Mouse (Mus musculus) layer of hippocampus, adult 2 months (tissue): ENCODE data around the gene Ccdc14. TPM values are rescaled to one million over a fixed set of nuclear protein-coding genes. Genes with fewer than 3 reads are reported as not detected.
"Not testable (repeated sequence)": the region's sequence is repeated elsewhere in the genome, so short reads cannot be mapped to it uniquely, and the experiment has no call there.

Source experiments
- DNase-seq, 2 experiments: peaks; one replicate each; pipeline ENCODE4 v3.0.0; 2022; ENCODE audit warnings: low spot score in 2 of 2
- H3K27ac ChIP-seq: fragments of 200-600 bp; 2 replicates; pipeline ENCODE4 v1.8.1; 2022
- H3K4me3 ChIP-seq: fragments of 200-600 bp; 2 replicates; pipeline ENCODE4 v1.8.1; 2022; ENCODE audit warnings: mild to moderate bottlenecking
- CTCF ChIP-seq: fragments of 200-600 bp; conservative IDR thresholded peaks from 2 replicates; pipeline ENCODE4 v1.8.1; 2022; ENCODE audit warnings: antibody characterized with exemption, mild to moderate bottlenecking, moderate library complexity
- long read RNA-seq, 2 experiments: library from polyadenylated mRNA; stranded (forward); transcript quantifications; one replicate each; pipeline ENCODE4 v2.0.0; 2021; ENCODE audit warnings: borderline mapping rate in 2 of 2
- total RNA-seq, 2 experiments: library from RNA; stranded (reverse); gene quantifications; 2 replicates each; pipeline ENCODE4 v1.2.3; 2021

Gene Ccdc14
- total RNA-seq = 1 to 10 TPM; 2.8 to 3.2 TPM
- long read RNA-seq, experiment 1, full-length matches to known transcripts = 1 of 1 reads
- long read RNA-seq, experiment 1, partial matches to known transcripts = 0 of 1 reads
- long read RNA-seq, experiment 1, other reads (novel, unspliced or antisense) = 0 of 1 reads
- long read RNA-seq, experiment 2, full-length matches to known transcripts = 3 of 5 reads
- long read RNA-seq, experiment 2, partial matches to known transcripts = 2 of 5 reads
- long read RNA-seq, experiment 2, other reads (novel, unspliced or antisense) = 0 of 5 reads

GRCm38 (mm10) chr16:34690334-34691144 is at the start of gene Ccdc14:
Ccdc14 (plus strand) TSS chr16:34690616.
- Histone ChIP-seq H3K27ac (peak within 1 kb of the TSS; percentile 78), H3K4me3 (peak within 1 kb of the TSS; percentile 67)
- peak; percentile 71 to 72 for DNase-seq
- no peak for TF ChIP-seq CTCF

- TF ChIP-seq CTCF = no peak
- H3K27ac ChIP-seq = no peak overlapping the region
- no peak overlapping the region for H3K4me3 ChIP-seq
- no peak for DNase-seq
Observed at GRCm38 (mm10) chr16:34643511-34644259, 46.7 kb upstream of the Ccdc14 start.

GRCm38 (mm10) chr16:34649621-34650020 is 40.8 kb upstream of the Ccdc14 start, which contains the start of gene Ropn1:
Ropn1 (plus strand) TSS chr16:34649921.
- Histone ChIP-seq H3K27ac (no peak within 1 kb of the TSS), H3K4me3 (no peak within 1 kb of the TSS)
- no peak for TF ChIP-seq CTCF
- DNase-seq = no peak

GRCm38 (mm10) chr16:34653023-34653422 is 37.4 kb upstream of the Ccdc14 start:
- Histone ChIP-seq H3K4me3 (no peak overlapping the region), H3K27ac (no peak overlapping the region)
- DNase-seq = no peak
- no peak for TF ChIP-seq CTCF

- peak in 1 of 2 experiments; percentile 30 for DNase-seq
- not testable (repeated sequence) for H3K27ac ChIP-seq
- peak overlapping the region; percentile 44 for H3K4me3 ChIP-seq
Observed at GRCm38 (mm10) chr16:34657566-34657965, 32.9 kb upstream of the Ccdc14 start.

GRCm38 (mm10) chr16:34657983-34658382 is 32.4 kb upstream of the Ccdc14 start:
- no peak for TF ChIP-seq CTCF
- DNase-seq = no peak
- Histone ChIP-seq H3K4me3 (peak overlapping the region; percentile 44), H3K27ac (peak overlapping the region; percentile 46; the same call in 1 of the 2 replicates)

- Histone ChIP-seq H3K27ac (peak overlapping the region; percentile 46; the same call in 1 of the 2 replicates), H3K4me3 (peak overlapping the region; percentile 44; the same call in 1 of the 2 replicates)
- DNase-seq = no peak
- TF ChIP-seq CTCF = no peak
Observed at GRCm38 (mm10) chr16:34658388-34658787, 32.0 kb upstream of the Ccdc14 start.

- no peak for TF ChIP-seq CTCF
- DNase-seq = no peak
- Histone ChIP-seq H3K27ac (no peak overlapping the region), H3K4me3 (no peak overlapping the region)
Observed at GRCm38 (mm10) chr16:34664553-34664952, 25.9 kb upstream of the Ccdc14 start.

- peak; percentile 79 to 80 for DNase-seq
- Histone ChIP-seq H3K4me3 (peak overlapping the region; percentile 49), H3K27ac (no peak overlapping the region)
- TF ChIP-seq CTCF = peak; percentile 97
Observed at GRCm38 (mm10) chr16:34667031-34667726, 23.2 kb upstream of the Ccdc14 start.

- no peak overlapping the region for H3K27ac ChIP-seq
- H3K4me3 ChIP-seq = no peak overlapping the region
- no peak for DNase-seq
- TF ChIP-seq CTCF = no peak
Observed at GRCm38 (mm10) chr16:34668341-34668740, 22.1 kb upstream of the Ccdc14 start.

GRCm38 (mm10) chr16:34671966-34672365 is 18.4 kb upstream of the Ccdc14 start:
- H3K4me3 ChIP-seq = no peak overlapping the region
- no peak for TF ChIP-seq CTCF
- DNase-seq = no peak

GRCm38 (mm10) chr16:34672822-34673221 is 17.6 kb upstream of the Ccdc14 start:
- no peak for TF ChIP-seq CTCF
- Histone ChIP-seq H3K27ac (no peak overlapping the region), H3K4me3 (no peak overlapping the region)
- no peak for DNase-seq

More at GRCm38 (mm10) chr16:34671966-34672365, 18.4 kb upstream of the Ccdc14 start:
- H3K27ac ChIP-seq = no peak overlapping the region
